In genomic region chr7:75358284-75358851, GRCm38 (mm10) we compare ENCODE assay signal across 21 mouse cellular contexts. TPM values are rescaled to one million over a fixed set of nuclear protein-coding genes. Genes with fewer than 3 reads are reported as not detected.
DNase-seq lines count a peak whose midpoint lies in the region; ATAC-seq lines count a peak whose summit lies in the region.
"Had no signal": no experiment of that assay in that cellular context is flagged by ENCODE, and none has a peak within 500 bp of the region (broad histone marks: within the 10 kb centered on the region; RNA-seq: fewer than 3 reads in every experiment).

No protein-coding gene starts in this region.

- DNase-seq in embryonic facial prominence, embryonic 11.5 days (ENCODE audit: low spot score): peak; percentile 32
- DNase-seq in embryonic facial prominence, embryonic 10.5 days (ENCODE audit: low spot score): no peak
- peak; percentile 68 for DNase-seq in midbrain, embryonic 11.5 days (ENCODE audit: low spot score, missing footprints)
- DNase-seq in frontal cortex, adult 2 months (ENCODE audit: extremely low spot score in 1 of 2, low spot score in 1 of 2): no peak
- DNase-seq in spleen, adult 12 weeks (ENCODE audit: low spot score): no peak
- DNase-seq: adrenal gland, postnatal 10 days; adrenal gland, postnatal 36 days; cerebellum, adult 11 months; cerebellum, adult 2 months; cerebellum, adult 9-11 months; cerebellum, postnatal 25 days; forebrain, postnatal 0 days; gastrocnemius, postnatal 36 days had no signal

- no peak overlapping the region for H3K4me3 ChIP-seq in embryonic facial prominence, embryonic 11.5 days (ENCODE audit: low read depth, low read length)
- no peak overlapping the region for H3K4me3 ChIP-seq in embryonic facial prominence, embryonic 10.5 days
- no peak overlapping the region for H3K4me3 ChIP-seq in midbrain, embryonic 11.5 days (ENCODE audit: low read depth, low read length)
- no peak overlapping the region for H3K4me3 ChIP-seq in midbrain, embryonic 15.5 days
- no peak overlapping the region for H3K4me3 ChIP-seq in embryonic facial prominence, embryonic 13.5 days
- H3K4me3 ChIP-seq: hindbrain, embryonic 12.5 days; hindbrain, embryonic 15.5 days had no signal

- H3K27ac ChIP-seq in embryonic facial prominence, embryonic 11.5 days (replicated peaks; ENCODE audit: low read depth, low read length): no peak overlapping the region
- no peak overlapping the region for H3K27ac ChIP-seq in embryonic facial prominence, embryonic 10.5 days (replicated peaks)
- H3K27ac ChIP-seq in midbrain, embryonic 11.5 days (ENCODE audit: low read depth, low read length): no peak overlapping the region
- H3K27ac ChIP-seq in midbrain, embryonic 15.5 days: no peak overlapping the region
- H3K27ac ChIP-seq in embryonic facial prominence, embryonic 13.5 days: no peak overlapping the region
- H3K27ac ChIP-seq: hindbrain, embryonic 12.5 days; hindbrain, embryonic 15.5 days had no signal

- H3K4me2 ChIP-seq in embryonic facial prominence, embryonic 11.5 days (ENCODE audit: low read depth, low read length): no peak overlapping the region
- H3K4me2 ChIP-seq in midbrain, embryonic 11.5 days: no peak overlapping the region
- H3K4me2 ChIP-seq in midbrain, embryonic 15.5 days: no peak overlapping the region
- H3K4me2 ChIP-seq in embryonic facial prominence, embryonic 13.5 days: no peak overlapping the region
- H3K4me2 ChIP-seq: heart, embryonic 11.5 days; hindbrain, embryonic 12.5 days; hindbrain, embryonic 15.5 days had no signal

- H3K9ac ChIP-seq in embryonic facial prominence, embryonic 11.5 days (replicated peaks; ENCODE audit: low read length): no peak overlapping the region
- no peak overlapping the region for H3K9ac ChIP-seq in midbrain, embryonic 11.5 days (ENCODE audit: low read length)
- no peak overlapping the region for H3K9ac ChIP-seq in midbrain, embryonic 15.5 days
- H3K9ac ChIP-seq in embryonic facial prominence, embryonic 13.5 days: no peak overlapping the region
- H3K9ac ChIP-seq: forebrain, postnatal 0 days; hindbrain, embryonic 12.5 days; hindbrain, embryonic 15.5 days had no signal

- peak; percentile 44; the same call in 1 of the 2 replicates for ATAC-seq in embryonic facial prominence, embryonic 11.5 days (replicated peaks; ENCODE audit: insufficient number of reproducible peaks, low FRiP score, low TSS enrichment, low read depth)
- ATAC-seq in midbrain, embryonic 11.5 days (ENCODE audit: low FRiP score): no peak
- ATAC-seq in midbrain, embryonic 15.5 days (replicated peaks): no peak
- peak; percentile 52; the same call in 1 of the 2 replicates for ATAC-seq in embryonic facial prominence, embryonic 13.5 days (ENCODE audit: insufficient number of reproducible peaks, insufficient read depth, low FRiP score, low TSS enrichment, low read depth)
- ATAC-seq: activated CD4-positive, CD25-positive, alpha-beta regulatory T cell, adult 4 months; forebrain, embryonic 14.5 days; forebrain, postnatal 0 days; intestine, embryonic 16.5 days had no signal

- no peaks in the 10 kb centered on the region for H3K9me3 ChIP-seq in embryonic facial prominence, embryonic 11.5 days (replicated peaks; ENCODE audit: control insufficient read depth, low read length)
- H3K9me3 ChIP-seq in embryonic facial prominence, embryonic 10.5 days: no peaks in the 10 kb centered on the region
- H3K9me3 ChIP-seq in midbrain, embryonic 11.5 days (ENCODE audit: control insufficient read depth, low read length): no peaks in the 10 kb centered on the region
- H3K9me3 ChIP-seq in midbrain, embryonic 15.5 days: no peaks in the 10 kb centered on the region
- H3K9me3 ChIP-seq in embryonic facial prominence, embryonic 13.5 days: no peaks in the 10 kb centered on the region
- H3K9me3 ChIP-seq: hindbrain, embryonic 12.5 days; hindbrain, embryonic 15.5 days had no signal

- H3K36me3 ChIP-seq in embryonic facial prominence, embryonic 11.5 days (replicated peaks; ENCODE audit: control insufficient read depth, insufficient read depth, low read depth, low read length): no peaks in the 10 kb centered on the region
- H3K36me3 ChIP-seq in embryonic facial prominence, embryonic 10.5 days (replicated peaks): no peaks in the 10 kb centered on the region
- H3K36me3 ChIP-seq in midbrain, embryonic 11.5 days (ENCODE audit: control insufficient read depth, insufficient read depth, low read length): no peaks in the 10 kb centered on the region
- no peaks in the 10 kb centered on the region for H3K36me3 ChIP-seq in midbrain, embryonic 15.5 days (replicated peaks)
- no peaks in the 10 kb centered on the region for H3K36me3 ChIP-seq in embryonic facial prominence, embryonic 13.5 days
- H3K36me3 ChIP-seq: hindbrain, embryonic 12.5 days; hindbrain, embryonic 15.5 days had no signal

- WGBS in embryonic facial prominence, embryonic 11.5 days: 45% methylated on average over 4 of the region's 4 CpGs
- 41% methylated on average over 4 of the region's 4 CpGs for WGBS in embryonic facial prominence, embryonic 10.5 days
- WGBS in midbrain, embryonic 11.5 days: 44% methylated on average over 4 of the region's 4 CpGs
- 46% methylated on average over 4 of the region's 4 CpGs for WGBS in midbrain, embryonic 15.5 days
- 28% methylated on average over 4 of the region's 4 CpGs for WGBS in embryonic facial prominence, embryonic 13.5 days

- H3K27me3 ChIP-seq in embryonic facial prominence, embryonic 11.5 days (ENCODE audit: control insufficient read depth, insufficient read depth, low read length): no peaks in the 10 kb centered on the region
- no peaks in the 10 kb centered on the region for H3K27me3 ChIP-seq in embryonic facial prominence, embryonic 10.5 days (replicated peaks; ENCODE audit: low read depth, poor library complexity, severe bottlenecking)
- no peaks in the 10 kb centered on the region for H3K27me3 ChIP-seq in midbrain, embryonic 11.5 days (ENCODE audit: control insufficient read depth, insufficient read depth, low read length)
- no peaks in the 10 kb centered on the region for H3K27me3 ChIP-seq in midbrain, embryonic 15.5 days (replicated peaks)
- no peaks in the 10 kb centered on the region for H3K27me3 ChIP-seq in embryonic facial prominence, embryonic 13.5 days
- H3K27me3 ChIP-seq: hindbrain, embryonic 12.5 days; hindbrain, embryonic 15.5 days had no signal

- no peaks in the 10 kb centered on the region for H3K4me1 ChIP-seq in embryonic facial prominence, embryonic 11.5 days (ENCODE audit: control insufficient read depth, insufficient read depth, low read length)
- H3K4me1 ChIP-seq in embryonic facial prominence, embryonic 10.5 days: 0 out of 2 replicates have a peak, but pooled peaks cover 6% of the 10 kb centered on the region
- H3K4me1 ChIP-seq in midbrain, embryonic 11.5 days (ENCODE audit: control insufficient read depth, insufficient read depth, low read length): no peaks in the 10 kb centered on the region
- H3K4me1 ChIP-seq in midbrain, embryonic 15.5 days: peaks cover 3% of the 10 kb centered on the region; the same call in 1 of the 2 replicates
- 0 out of 2 replicates have a peak, but pooled peaks cover 4% of the 10 kb centered on the region for H3K4me1 ChIP-seq in embryonic facial prominence, embryonic 13.5 days
- H3K4me1 ChIP-seq: hindbrain, embryonic 15.5 days had no signal

RNA-seq across cellular contexts. Expression of gene Sv2b, which starts 49.3 kb away (rescaled TPM):
- polyA plus RNA-seq in embryonic facial prominence, embryonic 11.5 days (2014; fragmentation: Nextera tagmentation; extraction: Ambion mirVana): 0.46 and 1.5 TPM in 2 replicates
- 0.69 and 0.70 TPM in 2 replicates for polyA plus RNA-seq in embryonic facial prominence, embryonic 10.5 days (2016; fragmentation: Nextera tagmentation; extraction: Ambion mirVana)
- polyA plus RNA-seq in midbrain, embryonic 11.5 days (2014; fragmentation: Nextera tagmentation; extraction: Ambion mirVana): 1.8 and 2.3 TPM in 2 replicates
- polyA plus RNA-seq in midbrain, embryonic 15.5 days (2015; fragmentation: Nextera tagmentation; extraction: Ambion mirVana): 6.5 and 7.1 TPM in 2 replicates
- 0.59 and 0.94 TPM in 2 replicates for polyA plus RNA-seq in embryonic facial prominence, embryonic 13.5 days (2015; fragmentation: Nextera tagmentation; extraction: Ambion mirVana)
- 110 and 139 TPM in 2 replicates for polyA plus RNA-seq in frontal cortex, adult 2 months (2012; rRNA removed)
- polyA plus RNA-seq: activated CD4-positive, CD25-positive, alpha-beta regulatory T cell, adult 4 months had no signal

Comparison
In these comparisons a context has a peak if more than half of its experiments do, and no peak if none do; other contexts are left out.
1. DNase-seq: peak in embryonic facial prominence, embryonic 11.5 days (single experiment) and midbrain, embryonic 11.5 days (single experiment); none in embryonic facial prominence, embryonic 10.5 days (single experiment), frontal cortex, adult 2 months (0 of 2) and spleen, adult 12 weeks (single experiment).
2. ATAC-seq: peak in embryonic facial prominence, embryonic 11.5 days (single experiment) and embryonic facial prominence, embryonic 13.5 days (single experiment); none in midbrain, embryonic 11.5 days (single experiment) and midbrain, embryonic 15.5 days (single experiment).
3. RNA of gene Sv2b, which starts 49.3 kb away (polyA plus RNA-seq): 110 to 139 TPM in frontal cortex, adult 2 months; 6.5 to 7.1 TPM in midbrain, embryonic 15.5 days, 1.8 to 2.3 TPM in midbrain, embryonic 11.5 days, 0.69 to 0.70 TPM in embryonic facial prominence, embryonic 10.5 days, 0.59 to 0.94 TPM in embryonic facial prominence, embryonic 13.5 days and 0.46 to 1.5 TPM in embryonic facial prominence, embryonic 11.5 days; every median in the first group is over 10 times any median in the second.